Mouse (Mus musculus) olfactory bulb, adult 2 months (tissue): ENCODE measurements around the gene Dlg2.

Source experiments
- CTCF ChIP-seq: fragments of 200-500 bp; IDR thresholded peaks from 2 replicates; pipeline ENCODE4 v1.5.1; 2012; ENCODE audit warnings: low read depth, mild to moderate bottlenecking, low read length, moderate library complexity; ENCODE audit not compliant: insufficient read depth
- POLR2A ChIP-seq: fragments of 200-500 bp; IDR thresholded peaks from 2 replicates; pipeline ENCODE4 v1.6.1; 2012; ENCODE audit warnings: mild to moderate bottlenecking, low read depth, low read length, moderate library complexity; ENCODE audit not compliant: insufficient read depth

DNA sequence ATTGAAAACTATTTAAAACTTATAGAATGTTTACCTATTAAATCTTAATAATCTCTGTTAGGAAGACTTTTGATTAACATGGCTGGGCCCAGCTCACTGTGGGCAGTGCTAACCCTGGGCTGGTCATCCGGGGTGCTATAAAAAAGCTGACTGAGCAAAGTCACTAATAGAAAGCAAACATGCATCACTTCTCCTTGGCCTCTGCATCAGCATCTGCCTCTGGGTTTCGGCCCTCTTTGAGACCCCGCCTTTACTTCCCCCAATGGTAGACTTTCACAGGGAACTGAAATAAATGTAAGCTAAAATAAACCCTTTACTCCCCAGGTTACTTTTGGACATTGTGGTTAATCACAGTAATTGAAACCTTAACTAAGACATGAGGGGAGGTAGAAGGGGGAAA lies 1264.3 kb downstream of the Dlg2 start:
- TF ChIP-seq CTCF: no peak
- no peak for TF ChIP-seq POLR2A
